Mouse (Mus musculus) kidney, embryonic 15.5 days (tissue): ENCODE results near the gene Ncor2. TPM values are rescaled to one million over a fixed set of nuclear protein-coding genes. Genes with fewer than 3 reads are reported as not detected.

Experiments used
- ATAC-seq: fragments of 200-750 bp; cut with Nextera tagmentation; replicated peaks from 2 replicates; pipeline ENCODE4 v1.8.0; 2017; ENCODE audit warnings: moderate TSS enrichment; ENCODE audit not compliant: low FRiP score
- H3K27ac ChIP-seq: fragments of 300-500 bp; sonication (generic); 2 replicates; pipeline ENCODE4 v1.5.1; 2015; ENCODE audit warnings: mild to moderate bottlenecking, inconsistent platforms
- H3K27me3 ChIP-seq: fragments of 300-500 bp; sonication (generic); 2 replicates; pipeline ENCODE4 v1.6.1; 2015; ENCODE audit warnings: inconsistent platforms
- H3K36me3 ChIP-seq: fragments of 300-500 bp; sonication (generic); 2 replicates; pipeline ENCODE4 v1.6.1; 2015; ENCODE audit warnings: inconsistent platforms
- H3K4me1 ChIP-seq: fragments of 300-500 bp; sonication (generic); 2 replicates; pipeline ENCODE4 v1.6.1; 2015; ENCODE audit warnings: inconsistent platforms
- H3K4me2 ChIP-seq: fragments of 300-500 bp; sonication (generic); 2 replicates; pipeline ENCODE4 v1.6.1; 2015; ENCODE audit warnings: moderate library complexity, mild to moderate bottlenecking, inconsistent platforms
- H3K4me3 ChIP-seq: fragments of 300-500 bp; sonication (generic); replicated peaks from 2 replicates; pipeline ENCODE4 v1.5.1; 2015; ENCODE audit warnings: mild to moderate bottlenecking, inconsistent platforms
- H3K9ac ChIP-seq: fragments of 300-500 bp; sonication (generic); 2 replicates; pipeline ENCODE4 v1.6.1; 2015; ENCODE audit warnings: mild to moderate bottlenecking, inconsistent platforms
- H3K9me3 ChIP-seq: fragments of 300-500 bp; sonication (generic); replicated peaks from 2 replicates; pipeline ENCODE4 v1.6.1; 2016; ENCODE audit warnings: inconsistent platforms
- WGBS: fragments of 180-500 bp; shearing (Covaris S2); methylation state at CpG from one replicate; pipeline ENCODE4 v1.1.7; 2015; ENCODE audit warnings: mixed read lengths; 5-methylcytosine and 5-hydroxymethylcytosine counted together
- polyA plus RNA-seq: library from polyadenylated mRNA; unstranded; fragments of >200 nt; fragmentation: Nextera tagmentation; extraction: Ambion mirVana; gene quantifications from 2 replicates; pipeline ENCODE4 v1.2.1, GENCODE M21; 2015

Gene Ncor2
- polyA plus RNA-seq, 1 experiment from 2014 or later = 28.8 TPM

DNA sequence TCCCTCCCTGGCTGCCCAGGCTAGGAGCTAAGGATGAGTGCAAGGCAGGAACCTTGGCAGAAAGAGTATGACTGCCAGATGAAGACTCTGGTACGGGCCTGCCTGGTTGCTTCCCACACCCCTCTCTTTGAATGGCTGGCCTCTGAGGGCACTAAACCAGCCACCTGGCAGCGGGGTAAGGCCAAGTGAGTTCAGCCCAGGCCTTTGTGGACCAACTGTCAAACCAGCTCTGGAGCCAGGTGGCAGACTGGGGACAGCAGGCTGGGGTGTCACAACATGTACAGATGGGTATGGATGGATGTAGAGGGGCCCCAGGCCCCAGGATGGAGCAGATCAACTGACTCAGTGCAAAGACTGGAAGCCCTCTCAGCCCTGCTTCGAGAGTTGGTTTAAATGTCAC, 164.0 kb downstream of the Ncor2 start:
- no peak for ATAC-seq
- 87% methylated on average over 3 of the region's 3 CpGs for whole genome bisulfite sequencing
- Histone ChIP-seq H3K4me3 (no peak overlapping the region), H3K4me2 (no peak overlapping the region), H3K27me3 (no peaks in the 10 kb centered on the region), H3K9me3 (no peaks in the 10 kb centered on the region), H3K4me1 (peaks cover 22% of the 10 kb centered on the region), H3K27ac (no peak overlapping the region), H3K36me3 (peaks cover 75% of the 10 kb centered on the region), H3K9ac (no peak overlapping the region)

DNA sequence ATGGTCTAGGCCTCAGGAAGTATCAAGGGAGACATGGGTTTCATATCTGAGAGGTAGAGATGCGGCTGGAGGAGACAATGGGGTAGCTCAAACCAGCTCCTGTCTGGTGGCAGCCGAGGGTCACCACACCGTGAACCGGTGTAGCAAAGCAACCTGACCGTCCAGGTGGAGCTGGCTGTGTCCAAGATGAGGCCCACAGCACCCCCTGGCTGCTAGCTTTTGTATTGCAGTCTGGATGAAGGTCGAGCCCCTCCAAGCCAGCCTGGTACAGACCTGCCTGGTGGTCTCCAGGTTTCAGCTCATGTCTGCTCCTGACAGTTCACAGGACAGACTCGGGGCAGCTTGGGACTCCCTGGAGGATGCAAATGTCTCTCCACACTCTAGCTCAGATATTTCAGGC, 164.5 kb downstream of the Ncor2 start:
- ATAC-seq = no peak
- H3K4me1 ChIP-seq = peaks cover 18% of the 10 kb centered on the region
- H3K9me3 ChIP-seq = no peaks in the 10 kb centered on the region
- no peaks in the 10 kb centered on the region for H3K27me3 ChIP-seq
- no peak overlapping the region for H3K9ac ChIP-seq
- no peak overlapping the region for H3K4me2 ChIP-seq
- no peak overlapping the region for H3K27ac ChIP-seq
- 42% methylated on average over 7 of the region's 7 CpGs for WGBS
- H3K4me3 ChIP-seq = no peak overlapping the region
- peaks cover 77% of the 10 kb centered on the region for H3K36me3 ChIP-seq

DNA sequence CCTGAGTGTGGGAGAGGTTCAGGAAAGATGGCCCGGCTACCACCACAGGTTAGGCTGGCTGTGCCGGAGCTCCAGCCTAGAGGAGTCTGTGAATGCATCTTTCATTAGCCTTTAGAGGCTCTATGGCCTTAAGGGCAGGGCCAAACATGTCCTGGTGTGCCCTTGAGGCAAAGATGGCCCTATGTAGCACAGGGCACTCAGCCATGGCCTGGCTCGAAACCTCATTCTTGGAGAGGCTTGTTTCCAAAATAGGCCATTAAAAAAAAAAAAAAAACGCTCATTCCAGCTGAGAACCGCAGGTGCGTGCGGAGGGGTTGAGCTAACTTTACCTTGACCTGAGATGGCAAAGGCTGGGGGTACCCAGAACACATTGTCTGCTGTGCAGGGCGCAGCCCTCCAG, 167.4 kb downstream of the Ncor2 start:
- Histone ChIP-seq H3K4me1 (peaks cover 16% of the 10 kb centered on the region), H3K4me3 (no peak overlapping the region), H3K27ac (no peak overlapping the region), H3K9me3 (no peaks in the 10 kb centered on the region), H3K36me3 (peaks cover 55% of the 10 kb centered on the region), H3K27me3 (no peaks in the 10 kb centered on the region; the same call in 1 of the 2 replicates), H3K4me2 (no peak overlapping the region), H3K9ac (no peak overlapping the region)
- 90% methylated on average over 8 of the region's 8 CpGs for WGBS
- no peak for ATAC-seq

DNA sequence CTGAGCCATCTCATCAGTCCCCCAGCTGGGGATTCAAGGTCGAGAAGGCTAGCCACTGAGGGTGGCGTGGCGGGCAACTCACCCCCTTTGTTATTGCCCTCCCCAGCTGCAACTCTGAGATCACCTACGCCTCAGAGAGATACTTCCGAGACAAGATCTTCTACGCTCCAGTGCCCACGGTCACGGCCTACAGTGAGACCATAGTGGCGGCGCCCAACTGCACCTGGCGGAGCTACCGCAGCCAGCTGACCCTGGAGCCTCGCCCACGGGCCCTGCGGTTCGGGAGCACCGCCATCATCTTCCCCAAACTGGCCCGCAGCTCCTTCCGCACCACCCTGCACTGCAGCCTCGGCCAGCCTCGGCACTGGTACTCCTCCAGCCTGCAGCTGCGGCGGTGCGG, 167.9 kb downstream of the Ncor2 start:
- WGBS = 77% methylated on average over 24 of the region's 24 CpGs
- H3K27me3 ChIP-seq = no peaks in the 10 kb centered on the region; the same call in 1 of the 2 replicates

DNA sequence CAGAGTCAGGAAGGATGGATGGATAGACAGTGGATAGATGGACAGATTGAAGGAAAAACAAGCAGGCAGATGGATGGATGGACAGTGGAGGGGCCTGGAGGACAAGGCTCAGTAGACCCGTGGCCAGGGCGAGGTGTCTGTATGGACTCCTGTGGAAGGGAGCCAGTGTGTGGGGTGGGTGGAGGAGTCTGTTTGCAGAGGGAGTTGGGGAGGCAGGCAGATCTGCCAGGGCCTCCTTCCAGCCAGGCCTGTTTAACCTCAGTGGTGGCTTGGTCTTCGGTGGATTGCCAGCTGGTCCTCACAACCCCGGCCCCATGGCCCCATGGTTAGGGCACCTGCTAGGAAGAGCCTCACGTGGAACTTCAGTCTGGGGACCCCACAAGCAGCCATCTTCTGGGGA, 172.1 kb downstream of the Ncor2 start:
- H3K36me3 ChIP-seq = peaks cover 22% of the 10 kb centered on the region; the same call in 1 of the 2 replicates
- peaks cover 21% of the 10 kb centered on the region for H3K27me3 ChIP-seq
- no peak overlapping the region for H3K27ac ChIP-seq
- H3K9ac ChIP-seq = no peak overlapping the region
- no peaks in the 10 kb centered on the region for H3K9me3 ChIP-seq
- H3K4me1 ChIP-seq = peaks cover 51% of the 10 kb centered on the region
- WGBS = 76% methylated on average over 5 of the region's 5 CpGs
- H3K4me2 ChIP-seq = no peak overlapping the region
- no peak for ATAC-seq
- H3K4me3 ChIP-seq = no peak overlapping the region

More for the DNA sequence above, 167.9 kb downstream of the Ncor2 start:
- no peak overlapping the region for H3K4me2 ChIP-seq
- ATAC-seq = no peak
- H3K4me3 ChIP-seq = no peak overlapping the region
- H3K9me3 ChIP-seq = no peaks in the 10 kb centered on the region
- H3K36me3 ChIP-seq = peaks cover 50% of the 10 kb centered on the region
- H3K9ac ChIP-seq = no peak overlapping the region
- no peak overlapping the region for H3K27ac ChIP-seq
- peaks cover 20% of the 10 kb centered on the region for H3K4me1 ChIP-seq

GRCm38 (mm10) chr5:125005871-125006652, 173.0 kb downstream of the Ncor2 start:
- no peaks in the 10 kb centered on the region; the same call in 1 of the 2 replicates for H3K9me3 ChIP-seq
- peaks cover 21% of the 10 kb centered on the region for H3K27me3 ChIP-seq
- H3K4me2 ChIP-seq = no peak overlapping the region
- peaks cover 48% of the 10 kb centered on the region for H3K4me1 ChIP-seq
- no peak; the same call in 1 of the 2 replicates for ATAC-seq
- WGBS = 50% methylated on average over 9 of the region's 9 CpGs
- H3K36me3 ChIP-seq = peaks cover 17% of the 10 kb centered on the region; the same call in 1 of the 2 replicates
- no peak overlapping the region for H3K4me3 ChIP-seq
- H3K27ac ChIP-seq = no peak overlapping the region
- H3K9ac ChIP-seq = no peak overlapping the region

GRCm38 (mm10) chr5:125003873-125004255, 175.2 kb downstream of the Ncor2 start:
- Histone ChIP-seq H3K9me3 (no peaks in the 10 kb centered on the region; the same call in 1 of the 2 replicates), H3K9ac (peak overlapping the region; percentile 49; the same call in 1 of the 2 replicates), H3K4me1 (peaks cover 42% of the 10 kb centered on the region), H3K27ac (no peak overlapping the region), H3K4me2 (peak overlapping the region; percentile 90), H3K4me3 (peak overlapping the region; percentile 48), H3K36me3 (0 out of 2 replicates have a peak, but pooled peaks cover 2% of the 10 kb centered on the region), H3K27me3 (peaks cover 21% of the 10 kb centered on the region)
- ATAC-seq = peak; percentile 9; the same call in 1 of the 2 replicates
- WGBS = 9% methylated on average over 15 of the region's 15 CpGs

GRCm38 (mm10) chr5:125002969-125003872, 175.8 kb downstream of the Ncor2 start, which contains the start of gene Rflna:
TSS of gene Rflna (plus strand) at chr5:125003221.
- Histone ChIP-seq H3K36me3 (no peaks in the 10 kb centered on the region), H3K4me3 (peak within 1 kb of the TSS; percentile 48), H3K27me3 (peaks cover 21% of the 10 kb centered on the region), H3K4me2 (peak within 1 kb of the TSS; percentile 90), H3K9me3 (no peaks in the 10 kb centered on the region; the same call in 1 of the 2 replicates), H3K27ac (no peak within 1 kb of the TSS), H3K9ac (peak within 1 kb of the TSS; percentile 49; the same call in 1 of the 2 replicates), H3K4me1 (peaks cover 42% of the 10 kb centered on the region)
- WGBS = 2% methylated on average over 37 of the region's 41 CpGs
- ATAC-seq = peak; percentile 78

- Histone ChIP-seq H3K4me2 (no peak overlapping the region), H3K36me3 (no peaks in the 10 kb centered on the region), H3K9ac (no peak overlapping the region), H3K9me3 (no peaks in the 10 kb centered on the region; the same call in 1 of the 2 replicates), H3K4me1 (peaks cover 27% of the 10 kb centered on the region), H3K27me3 (peaks cover 21% of the 10 kb centered on the region), H3K27ac (no peak overlapping the region), H3K4me3 (no peak overlapping the region)
- ATAC-seq = no peak
- WGBS = 66% methylated on average over 10 of the region's 10 CpGs
Observed at GRCm38 (mm10) chr5:125000756-125001250, 178.2 kb downstream of the Ncor2 start.

DNA sequence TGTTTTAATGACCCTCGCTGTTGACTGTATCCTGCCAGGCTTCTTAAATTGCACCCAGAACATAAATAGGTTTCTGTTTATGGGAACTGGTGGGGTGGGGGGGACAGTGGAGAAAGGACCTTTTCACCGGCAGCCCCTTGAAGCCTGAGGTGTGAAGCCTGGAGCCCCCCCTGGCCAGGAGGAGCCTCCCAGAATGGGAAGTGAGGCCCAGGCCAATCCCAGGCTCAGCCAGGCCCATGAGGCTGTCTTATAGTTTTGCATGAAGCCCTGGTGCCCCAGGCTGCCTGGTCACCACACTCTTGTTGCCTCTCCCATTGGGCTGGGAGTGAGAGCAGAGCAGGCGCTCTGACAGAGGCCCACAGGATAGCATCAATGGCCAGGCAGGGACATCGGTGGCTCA, 181.1 kb downstream of the Ncor2 start:
- no peak overlapping the region for H3K4me3 ChIP-seq
- 62% methylated on average over 4 of the region's 4 CpGs for WGBS
- H3K4me1 ChIP-seq = peaks cover 15% of the 10 kb centered on the region
- no peaks in the 10 kb centered on the region for H3K36me3 ChIP-seq
- no peak overlapping the region for H3K9ac ChIP-seq
- no peak overlapping the region for H3K4me2 ChIP-seq
- no peaks in the 10 kb centered on the region; the same call in 1 of the 2 replicates for H3K9me3 ChIP-seq
- no peak for ATAC-seq
- H3K27me3 ChIP-seq = no peaks in the 10 kb centered on the region
- H3K27ac ChIP-seq = no peak overlapping the region

DNA sequence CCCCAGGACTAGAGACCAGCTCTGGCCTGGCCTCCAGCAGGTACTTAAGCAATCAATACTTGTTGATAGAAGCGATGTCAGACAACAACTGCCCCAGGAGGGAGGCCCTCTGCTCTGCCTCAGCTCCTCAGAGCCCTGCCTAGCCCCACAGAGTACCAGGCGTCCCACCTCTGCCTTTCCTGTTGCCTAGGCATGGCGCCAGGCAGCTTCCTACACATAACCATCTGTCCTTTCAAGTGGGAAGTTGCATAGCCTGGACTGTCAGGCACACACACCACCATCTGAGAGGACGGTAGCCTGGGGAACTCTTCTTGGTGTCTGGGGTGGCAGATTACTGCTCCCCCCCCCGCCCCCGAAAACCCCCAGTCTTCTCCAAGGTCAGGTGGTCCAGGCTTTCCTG, 182.2 kb downstream of the Ncor2 start:
- no peak for ATAC-seq
- WGBS = 59% methylated on average over 6 of the region's 6 CpGs

More for the DNA sequence above, 182.2 kb downstream of the Ncor2 start:
- H3K4me3 ChIP-seq = no peak overlapping the region
- no peak overlapping the region for H3K9ac ChIP-seq
- H3K36me3 ChIP-seq = no peaks in the 10 kb centered on the region
- H3K9me3 ChIP-seq = no peaks in the 10 kb centered on the region; the same call in 1 of the 2 replicates
- no peaks in the 10 kb centered on the region for H3K27me3 ChIP-seq
- peaks cover 13% of the 10 kb centered on the region for H3K4me1 ChIP-seq
- H3K4me2 ChIP-seq = no peak overlapping the region
- no peak overlapping the region; the same call in 1 of the 2 replicates for H3K27ac ChIP-seq
